Mouse (Mus musculus) spleen, postnatal 36 days (tissue): Measurements from ENCODE around the gene Arid5b.
"Not testable (repeated sequence)": the region's sequence is repeated elsewhere in the genome, so short reads cannot be mapped to it uniquely, and the experiment has no call there.

Experiments
- DNase-seq, 2 experiments: peaks; one replicate each; pipeline ENCODE4 v3.0.0; 2022; ENCODE audit warnings: low spot score in 2 of 2, mixed read lengths in 1 of 2

Gene Arid5b

GRCm38 (mm10) chr10:68110607-68111006 is 167.9 kb downstream of the Arid5b start:
- no peak for DNase-seq

GRCm38 (mm10) chr10:68110182-68110581 is 168.4 kb downstream of the Arid5b start:
- no peak for DNase-seq

DNA sequence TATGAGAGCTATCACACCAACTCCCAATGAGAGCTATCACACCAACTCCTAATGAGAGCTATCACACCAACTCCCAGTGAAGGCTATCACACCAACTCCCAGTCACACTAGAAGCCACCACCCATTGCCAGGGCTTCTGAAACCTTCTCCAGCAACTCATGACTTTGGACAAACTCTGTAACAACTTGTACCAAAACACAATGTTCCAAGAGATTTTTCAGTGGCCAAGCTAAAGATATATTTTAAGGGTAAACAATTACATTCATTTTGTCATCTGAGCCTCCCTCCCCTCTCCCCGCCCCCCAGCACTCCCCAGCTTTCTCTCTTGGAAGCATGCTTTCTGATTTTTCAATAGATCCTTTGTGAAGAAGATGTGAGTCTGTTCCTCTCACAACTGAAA is 168.9 kb downstream of the Arid5b start:
- no peak for DNase-seq

GRCm38 (mm10) chr10:68107716-68108115 is 170.8 kb downstream of the Arid5b start:
- no peak for DNase-seq

- no peak for DNase-seq
Observed at GRCm38 (mm10) chr10:68106351-68106950, 172.1 kb downstream of the Arid5b start.

GRCm38 (mm10) chr10:68104881-68105781 is 173.4 kb downstream of the Arid5b start:
- DNase-seq: peak; percentile 48 to 53

DNA sequence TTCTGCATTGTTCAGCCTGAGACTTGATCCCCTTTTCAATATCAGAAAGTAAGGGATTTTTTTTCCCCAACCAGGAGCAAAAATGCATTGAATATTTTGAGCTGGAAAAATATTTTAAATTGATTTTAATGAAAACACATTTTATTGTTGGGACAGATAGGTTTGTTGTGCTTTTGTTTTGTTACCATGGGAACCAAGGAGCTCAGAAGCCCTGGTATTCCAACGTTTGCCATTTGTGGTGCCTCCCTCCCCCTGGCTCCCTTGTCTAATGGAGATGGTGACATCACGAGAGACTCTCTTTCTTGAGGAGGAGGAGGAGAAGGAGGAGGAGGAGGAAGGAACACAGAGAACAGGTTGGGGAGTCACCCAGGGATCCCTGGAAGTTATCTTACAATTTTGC is 174.1 kb downstream of the Arid5b start:
- DNase-seq: no peak

- DNase-seq: no peak
Observed at GRCm38 (mm10) chr10:68103988-68104387, 174.6 kb downstream of the Arid5b start.

DNA sequence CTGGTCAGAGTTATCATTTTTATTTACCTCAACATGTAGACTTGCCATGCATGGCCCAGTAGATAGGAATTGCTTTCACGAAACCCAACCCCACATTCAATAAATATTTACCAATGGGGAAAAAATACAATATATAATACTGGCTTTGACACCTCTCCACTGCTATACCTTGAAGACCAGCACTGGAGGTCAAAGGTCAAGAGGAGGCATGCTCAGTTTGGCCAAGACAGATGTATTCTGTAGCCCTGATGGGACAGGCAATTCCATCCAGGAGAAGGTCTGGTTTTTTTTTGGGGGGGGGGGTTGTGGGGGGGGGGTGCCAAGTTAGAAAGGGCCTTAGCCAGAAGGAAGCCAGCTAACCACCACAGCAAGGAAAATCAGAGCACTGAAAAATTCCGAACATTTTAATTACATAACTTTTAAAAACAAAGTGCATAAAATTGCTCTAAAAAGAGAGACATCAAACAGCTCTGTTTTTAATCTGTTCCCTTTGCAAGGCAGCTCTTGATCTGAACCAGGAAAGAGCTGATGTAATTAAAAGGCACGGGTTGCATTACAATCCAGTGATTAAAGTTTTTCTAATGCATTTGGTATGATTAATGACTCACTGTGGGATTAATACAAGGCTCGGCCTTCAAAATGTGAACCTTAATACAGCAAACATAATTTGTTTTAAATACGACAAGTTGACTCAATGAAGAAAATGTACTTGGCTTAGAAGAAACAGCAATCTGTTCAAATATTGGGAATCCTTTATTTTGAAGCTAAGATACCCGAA is 175.3 kb downstream of the Arid5b start:
- DNase-seq: no peak

DNA sequence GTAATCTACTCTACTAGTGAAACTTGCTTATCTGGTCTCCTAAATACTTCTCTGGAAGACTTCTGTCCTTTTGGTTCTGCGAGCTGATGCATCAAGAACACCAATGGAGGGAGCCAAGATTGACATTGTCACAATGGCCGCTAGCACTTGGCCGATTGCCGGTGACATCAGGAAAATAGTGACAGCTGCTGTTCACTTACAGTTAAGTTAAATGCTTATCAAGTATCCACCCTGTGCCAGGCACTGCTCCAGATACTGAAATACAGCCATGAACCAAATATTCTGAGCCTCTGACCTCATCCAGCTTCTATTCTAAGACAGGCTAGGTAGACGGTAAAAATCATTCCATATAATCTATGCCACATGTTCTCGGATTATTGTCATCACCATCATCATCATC is 176.0 kb downstream of the Arid5b start:
- no peak for DNase-seq

- DNase-seq: no peak
Observed at GRCm38 (mm10) chr10:68101251-68101650, 177.3 kb downstream of the Arid5b start.

- no peak for DNase-seq
Observed at GRCm38 (mm10) chr10:68100506-68100905, 178.0 kb downstream of the Arid5b start.

- DNase-seq: not testable (repeated sequence)
Observed at GRCm38 (mm10) chr10:68099801-68100200, 178.7 kb downstream of the Arid5b start.

DNA sequence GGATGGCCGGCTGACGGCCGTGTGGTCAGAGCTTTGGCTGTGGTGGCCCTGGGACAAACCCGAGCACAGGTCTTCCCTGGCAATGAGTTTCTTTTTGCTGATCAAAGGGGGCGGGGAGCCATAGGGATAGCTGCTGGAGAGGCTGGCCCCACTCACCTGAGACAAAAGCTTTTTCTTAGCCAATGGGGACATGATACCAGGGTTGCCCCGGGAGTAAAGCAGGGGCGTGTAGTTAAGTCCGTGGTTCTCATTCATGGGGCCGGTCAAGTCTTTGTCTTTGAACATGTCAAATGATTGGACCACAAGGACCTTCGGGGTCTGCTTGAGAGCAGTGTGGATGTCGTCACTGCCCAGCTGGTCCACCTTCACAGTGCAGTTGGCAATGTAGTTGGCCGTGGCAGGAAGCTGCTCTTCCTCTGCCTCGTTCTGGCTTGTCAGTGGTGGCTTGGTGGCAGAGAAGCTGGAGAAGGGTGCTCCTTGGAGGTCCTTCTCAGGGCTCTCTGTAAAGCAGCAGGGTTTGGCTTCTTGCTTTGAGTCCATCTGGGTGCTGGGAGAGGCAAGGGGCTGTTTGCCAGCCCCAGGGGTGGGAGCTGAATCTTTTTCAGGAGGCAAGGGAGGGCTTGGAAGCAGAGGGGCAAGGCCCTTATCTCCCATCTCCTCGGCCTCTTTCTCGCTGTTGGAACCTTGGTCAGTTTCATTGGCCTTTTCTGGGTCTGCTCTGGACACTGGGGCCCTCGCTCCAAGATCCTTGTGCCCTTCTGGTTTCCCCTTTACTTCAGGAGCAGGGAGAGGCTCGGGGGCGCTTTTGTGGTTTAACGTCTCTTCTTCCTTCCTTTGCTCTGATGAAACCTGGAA is 180.5 kb downstream of the Arid5b start:
- no peak for DNase-seq

- DNase-seq: no peak
Observed at GRCm38 (mm10) chr10:68096395-68096794, 182.1 kb downstream of the Arid5b start.

- no peak for DNase-seq
Observed at GRCm38 (mm10) chr10:68095136-68095535, 183.4 kb downstream of the Arid5b start.

DNA sequence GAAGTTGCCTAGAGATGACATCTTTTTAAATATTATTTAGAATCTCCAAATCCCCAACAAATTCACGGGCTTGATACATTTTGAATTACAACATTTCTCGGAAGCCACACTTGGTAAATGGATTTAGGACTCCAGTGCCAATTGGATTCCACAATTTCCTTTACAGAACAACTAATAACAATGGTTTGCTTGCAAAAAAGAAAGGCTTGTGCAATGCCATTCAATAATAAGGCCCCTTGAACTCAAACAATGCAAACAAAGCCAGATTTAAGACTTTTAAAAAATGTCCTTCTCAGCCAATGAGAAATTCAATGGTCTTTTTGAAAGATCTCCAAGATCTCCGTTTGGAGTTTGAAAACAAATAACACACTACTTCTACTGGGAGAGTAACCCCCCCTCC is 185.0 kb downstream of the Arid5b start:
- no peak for DNase-seq

DNA sequence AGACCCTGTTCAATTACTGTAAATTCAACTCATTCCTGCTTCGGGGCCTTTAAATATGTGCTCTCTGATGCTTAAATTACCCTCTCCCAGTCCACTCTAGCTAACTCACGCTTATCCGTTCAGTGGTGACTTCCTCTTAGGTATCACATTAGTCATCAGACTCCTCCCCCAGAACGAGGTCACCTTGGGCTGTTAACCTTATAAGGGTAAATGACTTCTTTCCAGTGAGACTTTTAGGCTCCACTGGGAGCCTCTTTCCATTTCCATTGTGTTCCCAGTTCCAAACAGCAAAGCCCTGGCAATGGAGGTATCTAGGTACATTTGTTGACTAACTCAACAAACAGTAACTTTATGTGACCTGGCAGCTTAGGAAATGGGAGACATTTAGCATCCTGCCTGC is 186.7 kb downstream of the Arid5b start:
- no peak for DNase-seq

GRCm38 (mm10) chr10:68091011-68091410 is 187.5 kb downstream of the Arid5b start:
- DNase-seq: no peak

DNA sequence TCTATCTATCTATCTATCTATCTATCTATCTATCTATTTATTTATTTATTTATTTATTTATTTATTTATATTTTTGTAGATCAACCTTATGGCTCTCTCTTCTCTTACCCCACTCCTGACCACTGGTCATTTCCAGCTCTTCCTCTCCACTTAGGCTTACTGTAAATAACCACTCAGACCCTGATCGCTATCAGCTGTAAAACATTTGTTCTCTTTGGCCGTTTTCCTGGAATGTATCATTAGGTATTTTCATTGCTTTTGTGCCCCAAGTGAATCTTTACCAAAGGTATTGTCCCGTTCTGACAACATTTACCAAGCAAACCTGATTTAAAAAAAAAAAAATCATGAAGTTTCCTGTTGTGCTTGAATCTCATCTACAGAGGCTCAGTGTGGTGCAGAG is 188.0 kb downstream of the Arid5b start:
- DNase-seq: no peak

GRCm38 (mm10) chr10:68090197-68090535 is 188.4 kb downstream of the Arid5b start:
- DNase-seq: no peak
